Mouse (Mus musculus): ENCODE data around the gene Med31. TPM values are rescaled to one million over a fixed set of nuclear protein-coding genes. Genes with fewer than 3 reads are reported as not detected.
"Not testable (repeated sequence)": the region's sequence is repeated elsewhere in the genome, so short reads cannot be mapped to it uniquely, and the experiment has no call there.

The Med31 gene
- total RNA-seq, 2 experiments from 2014 or later = 14.3 to 15.8 TPM

GRCm38 (mm10) chr11:72205256-72205655 is 10.1 kb downstream of the Med31 start:
- no peak for DNase-seq (ENCODE audit: low spot score in 2 of 2)

- no peak for DNase-seq (ENCODE audit: low spot score in 2 of 2)
Observed at GRCm38 (mm10) chr11:72203440-72203839, 12.0 kb downstream of the Med31 start.

GRCm38 (mm10) chr11:72196506-72196905 is 18.9 kb downstream of the Med31 start:
- no peak for DNase-seq (ENCODE audit: low spot score in 2 of 2)

GRCm38 (mm10) chr11:72194259-72194658 is 21.1 kb downstream of the Med31 start:
- no peak for DNase-seq (ENCODE audit: low spot score in 2 of 2)

GRCm38 (mm10) chr11:72190857-72191256 is 24.5 kb downstream of the Med31 start:
- DNase-seq (ENCODE audit: low spot score in 2 of 2) = no peak

GRCm38 (mm10) chr11:72184252-72184651 is 31.1 kb downstream of the Med31 start:
- DNase-seq (ENCODE audit: low spot score in 2 of 2) = no peak

GRCm38 (mm10) chr11:72181136-72181535 is 34.3 kb downstream of the Med31 start:
- DNase-seq (ENCODE audit: low spot score in 2 of 2) = no peak

GRCm38 (mm10) chr11:72180556-72180955 is 34.8 kb downstream of the Med31 start:
- DNase-seq (ENCODE audit: low spot score in 2 of 2) = no peak

GRCm38 (mm10) chr11:72176553-72176952 is 38.8 kb downstream of the Med31 start:
- no peak for DNase-seq (ENCODE audit: low spot score in 2 of 2)

GRCm38 (mm10) chr11:72175966-72176365 is 39.4 kb downstream of the Med31 start:
- no peak for DNase-seq (ENCODE audit: low spot score in 2 of 2)

- DNase-seq (ENCODE audit: low spot score in 2 of 2) = no peak
Observed at GRCm38 (mm10) chr11:72174721-72175120, 40.7 kb downstream of the Med31 start.

- DNase-seq (ENCODE audit: low spot score in 2 of 2) = no peak
Observed at GRCm38 (mm10) chr11:72173506-72173905, 41.9 kb downstream of the Med31 start.

GRCm38 (mm10) chr11:72171906-72172305 is 43.5 kb downstream of the Med31 start:
- DNase-seq (ENCODE audit: low spot score in 2 of 2) = not testable (repeated sequence)

GRCm38 (mm10) chr11:72169871-72170270 is 45.5 kb downstream of the Med31 start:
- DNase-seq (ENCODE audit: low spot score in 2 of 2) = no peak

- DNase-seq (ENCODE audit: low spot score in 2 of 2) = no peak
Observed at GRCm38 (mm10) chr11:72163198-72163597, 52.2 kb downstream of the Med31 start.

Other genes with a start within 250 kb of the Med31 start
- gene Aipl1, start 178.1 kb downstream of the Med31 start, total RNA-seq (2021) = not detected
- 1 to 10 TPM; 3.6 to 3.7 TPM for gene Pimreg, start 173.6 kb downstream of the Med31 start, total RNA-seq (2021)
- gene Pitpnm3, start 79.8 kb downstream of the Med31 start, total RNA-seq (2021) = 10 to 100 TPM; 17.5 to 17.8 TPM
- 10 to 100 TPM; 11.2 to 14.3 TPM for gene Gm43951, start 8.8 kb downstream of the Med31 start, total RNA-seq (2021)
- 10 to 100 TPM; 23.4 to 24.3 TPM for gene 4933427D14Rik, start 8.1 kb downstream of the Med31 start, total RNA-seq (2021)
- 10 to 100 TPM; 55.1 to 56.5 TPM for gene Txndc17, start 8.0 kb downstream of the Med31 start, total RNA-seq (2021)
- 10 to 100 TPM; 13.0 to 17.8 TPM for gene Slc13a5, start 51.6 kb upstream of the Med31 start, total RNA-seq (2021)
- 1 to 10 TPM; 1.9 to 2.5 TPM for gene Xaf1, start 86.0 kb upstream of the Med31 start, total RNA-seq (2021)
- gene Fbxo39, start 98.9 kb upstream of the Med31 start, total RNA-seq (2021) = not detected
- 1 to 10 TPM; 2.5 to 4.7 TPM for gene Tekt1, start 146.8 kb upstream of the Med31 start, total RNA-seq (2021)
- 1 to 10 TPM; 4.5 to 5.0 TPM for gene Smtnl2, start 196.1 kb upstream of the Med31 start, total RNA-seq (2021)
- gene Ggt6, start 219.9 kb upstream of the Med31 start, total RNA-seq (2021) = not detected
- gene Mybbp1a, start 225.8 kb upstream of the Med31 start, total RNA-seq (2021) = 10 to 100 TPM; 50.2 to 55.0 TPM